ENCODE assay signal across 27 mouse cellular contexts in genomic region chr7:76228881-76229280, GRCm38 (mm10). TPM values are rescaled to one million over a fixed set of nuclear protein-coding genes. Genes with fewer than 3 reads are reported as not detected.
DNase-seq lines count a peak whose midpoint lies in the region; ATAC-seq and TF ChIP-seq lines count a peak whose summit lies in the region.
"Had no signal": no experiment of that assay in that cellular context is flagged by ENCODE, and none has a peak within 500 bp of the region (broad histone marks: within the 10 kb centered on the region; RNA-seq: fewer than 3 reads in every experiment).

No protein-coding gene starts in this region.

- no peaks in the 10 kb centered on the region for H3K36me3 ChIP-seq in intestine, embryonic 14.5 days (ENCODE audit: control insufficient read depth, insufficient read depth, low read length)
- H3K36me3 ChIP-seq in intestine, embryonic 16.5 days (ENCODE audit: control insufficient read depth, insufficient read depth, low read length) = no peaks in the 10 kb centered on the region
- no peaks in the 10 kb centered on the region for H3K36me3 ChIP-seq in forebrain, embryonic 14.5 days (ENCODE audit: control insufficient read depth, insufficient read depth, low read length)
- H3K36me3 ChIP-seq: embryonic facial prominence, embryonic 15.5 days; forebrain, embryonic 15.5 days; heart, embryonic 13.5 days; hindbrain, embryonic 13.5 days; liver, embryonic 13.5 days; midbrain, embryonic 12.5 days had no signal

- no peak overlapping the region for H3K27ac ChIP-seq in intestine, embryonic 14.5 days (ENCODE audit: low read depth)
- H3K27ac ChIP-seq in intestine, embryonic 16.5 days (ENCODE audit: low read length) = no peak overlapping the region
- H3K27ac ChIP-seq in forebrain, embryonic 14.5 days (ENCODE audit: low read depth, low read length) = no peak overlapping the region
- no peak overlapping the region for H3K27ac ChIP-seq in left cerebral cortex, adult 2 months
- H3K27ac ChIP-seq: embryonic facial prominence, embryonic 15.5 days; forebrain, embryonic 15.5 days; heart, adult 2 months; heart, embryonic 13.5 days; liver, embryonic 13.5 days had no signal

- intact Hi-C loops in heart, postnatal 10 days (cut with DNase I) = no loop called here
- intact Hi-C loops in left cerebral cortex, adult 2 months (cut with DNase I) = no loop called here

- ATAC-seq in intestine, embryonic 14.5 days (replicated peaks; ENCODE audit: low FRiP score, low TSS enrichment, low read depth) = no peak
- no peak for ATAC-seq in intestine, embryonic 16.5 days
- peak; percentile 45; the same call in 1 of the 2 replicates for ATAC-seq in megakaryocyte, adult 5-6 weeks (ENCODE audit: poor library complexity, severe bottlenecking)
- ATAC-seq in forebrain, embryonic 14.5 days = no peak
- ATAC-seq: forebrain, embryonic 15.5 days; intestine, postnatal 0 days had no signal

- peak; percentile 47 for DNase-seq in intestine, embryonic 14.5 days (ENCODE audit: low spot score)
- DNase-seq in thymus, postnatal 10 days (ENCODE audit: low spot score in 2 of 2) = peak; percentile 13 to 14
- DNase-seq in heart, postnatal 10 days = no peak
- DNase-seq in forebrain, embryonic 14.5 days (ENCODE audit: low spot score) = no peak
- DNase-seq in left cerebral cortex, adult 2 months (ENCODE audit: extremely low spot score in 1 of 2, low spot score in 2 of 2) = no peak
- DNase-seq: adrenal gland, postnatal 10 days; cerebellum, adult 8-10 months; heart, adult 2 months; heart, postnatal 36 days; layer of hippocampus, adult 9-11 months; liver, embryonic 13.5 days; lung, adult 2 months; lung, postnatal 14 days; right cerebral cortex, postnatal 14 days; spleen, adult 18-20 months had no signal

- no peaks in the 10 kb centered on the region for H3K4me1 ChIP-seq in intestine, embryonic 14.5 days (replicated peaks; ENCODE audit: control insufficient read depth, insufficient read depth, low read length)
- no peaks in the 10 kb centered on the region for H3K4me1 ChIP-seq in intestine, embryonic 16.5 days (ENCODE audit: control insufficient read depth, insufficient read depth, low read length)
- no peaks in the 10 kb centered on the region for H3K4me1 ChIP-seq in forebrain, embryonic 14.5 days (ENCODE audit: control insufficient read depth, insufficient read depth, low read length)
- H3K4me1 ChIP-seq: embryonic facial prominence, embryonic 15.5 days; forebrain, embryonic 15.5 days; heart, embryonic 13.5 days; liver, embryonic 13.5 days; midbrain, embryonic 12.5 days had no signal

- H3K27me3 ChIP-seq in intestine, embryonic 14.5 days (replicated peaks; ENCODE audit: control insufficient read depth, insufficient read depth, low read length) = no peaks in the 10 kb centered on the region
- no peaks in the 10 kb centered on the region for H3K27me3 ChIP-seq in intestine, embryonic 16.5 days (replicated peaks; ENCODE audit: control insufficient read depth, insufficient read depth, low read length)
- H3K27me3 ChIP-seq in forebrain, embryonic 14.5 days (replicated peaks; ENCODE audit: control insufficient read depth, insufficient read depth, low read length) = no peaks in the 10 kb centered on the region
- H3K27me3 ChIP-seq: embryonic facial prominence, embryonic 15.5 days; forebrain, embryonic 15.5 days; hindbrain, embryonic 13.5 days; liver, embryonic 13.5 days; midbrain, embryonic 12.5 days had no signal

- H3K4me3 ChIP-seq in intestine, embryonic 14.5 days (ENCODE audit: low read depth, low read length) = no peak overlapping the region
- H3K4me3 ChIP-seq in intestine, embryonic 16.5 days (ENCODE audit: low read length) = no peak overlapping the region
- no peak overlapping the region for H3K4me3 ChIP-seq in forebrain, embryonic 14.5 days (ENCODE audit: low read depth, low read length)
- H3K4me3 ChIP-seq in left cerebral cortex, adult 2 months = no peak overlapping the region
- H3K4me3 ChIP-seq: embryonic facial prominence, embryonic 15.5 days; forebrain, embryonic 15.5 days; heart, adult 2 months; heart, embryonic 13.5 days; hindbrain, embryonic 13.5 days; liver, embryonic 13.5 days; midbrain, embryonic 12.5 days had no signal

- H3K4me2 ChIP-seq in intestine, embryonic 14.5 days (ENCODE audit: low read length) = no peak overlapping the region
- no peak overlapping the region for H3K4me2 ChIP-seq in intestine, embryonic 16.5 days (ENCODE audit: low read depth, low read length)
- no peak overlapping the region for H3K4me2 ChIP-seq in forebrain, embryonic 14.5 days (ENCODE audit: low read length)
- H3K4me2 ChIP-seq: embryonic facial prominence, embryonic 15.5 days; forebrain, embryonic 15.5 days; heart, embryonic 13.5 days; hindbrain, embryonic 13.5 days; liver, embryonic 13.5 days; midbrain, embryonic 12.5 days had no signal

- H3K9ac ChIP-seq in intestine, embryonic 14.5 days (ENCODE audit: low read length) = no peak overlapping the region
- H3K9ac ChIP-seq in intestine, embryonic 16.5 days (ENCODE audit: low read depth, low read length) = no peak overlapping the region
- no peak overlapping the region for H3K9ac ChIP-seq in forebrain, embryonic 14.5 days (ENCODE audit: low read length)
- H3K9ac ChIP-seq: embryonic facial prominence, embryonic 15.5 days; forebrain, embryonic 15.5 days; heart, embryonic 13.5 days; hindbrain, embryonic 13.5 days; liver, embryonic 13.5 days; midbrain, embryonic 12.5 days had no signal

- no peak for TF ChIP-seq CTCF in left cerebral cortex, adult 2 months (IDR thresholded peaks at IDR 0.05)

- 26% methylated on average over 2 of the region's 2 CpGs for WGBS in intestine, embryonic 14.5 days
- 27% methylated on average over 2 of the region's 2 CpGs for WGBS in intestine, embryonic 16.5 days
- WGBS in forebrain, embryonic 14.5 days = 64% methylated on average over 2 of the region's 2 CpGs

- H3K9me3 ChIP-seq in intestine, embryonic 14.5 days (ENCODE audit: control insufficient read depth, low read length) = no peaks in the 10 kb centered on the region
- H3K9me3 ChIP-seq in intestine, embryonic 16.5 days (ENCODE audit: control insufficient read depth, low read length) = no peaks in the 10 kb centered on the region
- H3K9me3 ChIP-seq in forebrain, embryonic 14.5 days (replicated peaks; ENCODE audit: control insufficient read depth, low read length) = no peaks in the 10 kb centered on the region
- H3K9me3 ChIP-seq: embryonic facial prominence, embryonic 15.5 days; forebrain, embryonic 15.5 days; heart, embryonic 13.5 days; hindbrain, embryonic 13.5 days; liver, embryonic 13.5 days; midbrain, embryonic 12.5 days had no signal

RNA-seq across cellular contexts. Expression of gene Agbl1, which starts 0.8 kb away (rescaled TPM):
- not detected in 2 replicates for polyA plus RNA-seq in intestine, embryonic 14.5 days (2014; fragmentation: Nextera tagmentation; extraction: Ambion mirVana)
- not detected in 2 replicates for polyA plus RNA-seq in intestine, embryonic 16.5 days (2015; fragmentation: Nextera tagmentation; extraction: Ambion mirVana)
- not detected in 2 replicates for total RNA-seq in megakaryocyte, adult 5-6 weeks (2015)
- 0.15 TPM in 1 of 2 replicates, not detected in the other for total RNA-seq in megakaryocyte, adult 5-6 weeks (2017)
- total RNA-seq in heart, postnatal 10 days (2021) = under 1 TPM; 0.10 to 0.20 TPM
- 0.09 and 0.48 TPM in 2 replicates for polyA plus RNA-seq in forebrain, embryonic 14.5 days (2014; fragmentation: Nextera tagmentation; extraction: Ambion mirVana)
- total RNA-seq in left cerebral cortex, adult 2 months (2021) = under 1 TPM; 0.09 to 0.16 TPM
- total RNA-seq: common myeloid progenitor, adult 5-6 weeks; megakaryocyte progenitor cell, adult 5-6 weeks; MEL had no signal
- polyA plus RNA-seq: heart, embryonic 13.5 days; hindbrain, embryonic 13.5 days; intestine, postnatal 0 days; liver, embryonic 13.5 days; stomach, embryonic 14.5 days had no signal

Comparison
In these comparisons a context has a peak if more than half of its experiments do, and no peak if none do; other contexts are left out.
1. DNase-seq: peak in intestine, embryonic 14.5 days (single experiment) and thymus, postnatal 10 days (2 of 2); none in heart, postnatal 10 days (0 of 2), forebrain, embryonic 14.5 days (single experiment) and left cerebral cortex, adult 2 months (0 of 2).